Mouse (Mus musculus) ES-Bruce4 (cell line): ENCODE results near the gene Bcat2.

Experiments
- CTCF ChIP-seq: IDR thresholded peaks from one replicate; pipeline ENCODE4 v1.8.1; 2011; ENCODE audit warnings: low read depth, low read length
- EP300 ChIP-seq: IDR thresholded peaks from 2 replicates; pipeline ENCODE4 v1.6.1; 2011; ENCODE audit warnings: low read depth, low read length; ENCODE audit not compliant: insufficient read depth
- POLR2A ChIP-seq: IDR thresholded peaks from one replicate; pipeline ENCODE4 v1.8.1; 2011; ENCODE audit warnings: low read length; ENCODE audit not compliant: insufficient read depth

- TF ChIP-seq CTCF (no peak), POLR2A (no peak), EP300 (no peak)
These were observed 56.7 kb downstream of the Bcat2 start for GRCm38 (mm10) chr7:45626571-45627076.
